Mouse (Mus musculus) heart, adult 2 months (tissue): ENCODE results near the gene Tmc5.

Experiments
- CTCF ChIP-seq: fragments of 200-600 bp; IDR thresholded peaks from 2 replicates; pipeline ENCODE4 v1.8.1; 2022; ENCODE audit warnings: antibody characterized with exemption, mild to moderate bottlenecking, moderate library complexity
- POLR2A ChIP-seq: fragments of 200-500 bp; IDR thresholded peaks from 2 replicates; pipeline ENCODE4 v1.6.1; 2011; ENCODE audit warnings: mild to moderate bottlenecking, low read depth, low read length, control low read depth; ENCODE audit not compliant: insufficient read depth

DNA sequence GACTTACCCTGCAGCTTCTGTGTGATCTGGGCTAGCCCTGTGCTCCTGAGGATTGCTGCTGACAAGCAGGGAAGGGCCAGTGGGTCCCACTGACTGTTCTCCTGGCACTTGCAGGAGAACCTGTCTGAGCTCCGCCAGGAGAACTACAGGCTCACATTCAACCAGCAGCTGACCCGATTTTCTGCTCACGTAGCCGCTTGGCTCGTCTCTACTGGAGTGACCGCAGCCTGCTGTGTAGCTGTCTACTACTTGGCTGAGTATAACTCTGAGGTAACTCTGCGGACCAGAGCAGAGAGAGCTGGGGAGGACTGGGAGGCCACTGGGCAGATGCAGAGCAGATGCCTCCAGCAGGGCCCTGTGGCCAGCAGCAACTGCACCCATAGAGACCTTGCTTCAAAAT, 52.2 kb downstream of the Tmc5 start:
- TF ChIP-seq CTCF (no peak), POLR2A (no peak)
